Mouse (Mus musculus): ENCODE results near the gene Psat1.

Psat1 gene

DNA sequence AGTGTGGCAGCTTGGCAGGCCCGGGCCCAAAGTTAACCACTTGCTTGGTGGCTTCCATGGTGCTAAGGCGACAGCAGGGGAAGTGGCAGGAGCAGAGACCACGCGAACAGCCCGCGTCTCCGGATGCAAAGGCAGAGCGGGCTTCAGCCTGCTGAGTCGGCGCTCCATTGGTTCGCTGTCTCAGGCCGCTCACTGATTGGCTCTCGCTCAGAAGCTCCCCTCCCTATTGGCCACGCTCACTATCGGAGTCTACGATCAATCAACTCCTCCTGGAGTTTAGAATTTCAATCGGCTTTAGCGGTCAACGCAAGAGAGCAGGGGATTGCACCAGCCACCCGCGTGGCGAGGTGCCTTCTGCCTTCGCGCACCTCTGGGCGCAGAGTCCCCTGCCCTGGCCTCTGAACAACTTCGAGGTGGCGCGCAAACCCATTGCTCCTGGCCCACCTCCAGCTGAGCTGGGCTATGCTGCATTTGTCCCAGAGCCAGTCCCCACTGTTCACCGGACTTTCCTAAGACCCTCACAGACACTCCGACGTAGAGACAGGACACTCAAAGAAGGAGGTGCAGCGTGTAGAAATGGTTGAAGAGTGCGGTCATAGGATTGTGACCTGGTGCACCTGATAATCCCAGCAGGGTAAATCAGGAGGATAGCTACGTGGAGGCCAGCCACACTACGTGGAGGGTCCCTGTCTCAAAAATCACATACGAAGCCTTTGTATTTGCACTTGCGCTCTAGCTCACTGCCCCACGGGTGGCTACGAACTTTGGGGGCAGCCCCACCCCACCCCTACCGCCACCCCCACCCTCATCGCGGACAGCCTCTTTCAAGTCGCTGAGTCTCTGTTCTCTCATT, 22.0 kb downstream of the Psat1 start:
- DNase-seq (ENCODE audit: low spot score in 2 of 2) = peak; percentile 74 to 92

DNA sequence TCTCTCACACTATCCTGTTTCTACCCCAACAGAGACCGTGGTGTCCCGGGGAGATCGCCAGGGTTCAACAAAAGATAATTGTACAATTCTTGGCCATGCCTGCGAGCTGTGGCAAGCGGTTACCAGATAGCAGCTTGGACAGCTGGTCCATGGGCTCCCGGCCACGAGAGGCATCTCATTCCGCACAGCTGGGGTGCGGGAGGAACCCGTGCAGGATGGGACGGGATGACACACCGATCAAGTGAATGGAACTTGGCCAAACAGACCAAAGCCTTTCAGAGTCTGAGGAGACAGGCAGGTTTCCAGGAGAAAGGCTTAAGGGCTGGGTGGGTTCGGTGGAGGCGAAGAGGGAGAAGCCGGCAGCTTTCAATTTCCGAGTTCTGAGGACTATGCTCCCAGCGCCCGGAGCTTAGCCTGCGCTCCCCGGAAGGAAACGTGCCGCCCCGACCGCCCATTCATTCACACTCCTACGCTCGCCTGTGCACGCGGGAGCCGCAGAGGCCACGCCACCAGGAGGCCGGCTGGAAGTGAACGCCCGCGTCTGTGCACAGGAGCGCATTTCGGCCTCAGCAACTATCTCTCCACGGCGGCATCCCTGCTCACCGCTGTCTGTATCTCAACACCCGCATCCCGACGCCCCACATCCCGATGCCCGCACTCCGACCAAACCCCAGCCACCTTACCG, 22.8 kb downstream of the Psat1 start:
- DNase-seq (ENCODE audit: low spot score in 2 of 2) = peak; percentile 44 to 81

DNA sequence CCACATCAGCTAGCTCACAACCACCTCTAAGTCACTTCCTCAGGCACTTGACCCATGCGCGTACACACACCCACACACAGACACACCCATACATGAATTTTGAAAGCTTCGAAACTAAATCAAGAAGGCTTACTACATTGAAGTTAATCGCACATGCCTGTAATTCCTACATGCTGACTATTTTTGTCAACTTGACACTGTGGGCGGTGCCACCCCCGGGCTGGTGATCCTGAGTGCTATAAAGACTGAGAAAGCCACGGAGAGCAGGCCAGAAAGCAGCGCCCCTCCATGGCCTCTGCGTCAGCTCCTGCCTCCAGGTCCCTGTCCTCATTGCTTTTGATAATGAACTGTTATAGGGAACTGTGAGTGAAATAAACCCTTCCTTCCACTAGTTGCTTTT, 23.7 kb downstream of the Psat1 start:
- DNase-seq (ENCODE audit: low spot score in 2 of 2) = peak in 1 of 2 experiments; percentile 20

DNA sequence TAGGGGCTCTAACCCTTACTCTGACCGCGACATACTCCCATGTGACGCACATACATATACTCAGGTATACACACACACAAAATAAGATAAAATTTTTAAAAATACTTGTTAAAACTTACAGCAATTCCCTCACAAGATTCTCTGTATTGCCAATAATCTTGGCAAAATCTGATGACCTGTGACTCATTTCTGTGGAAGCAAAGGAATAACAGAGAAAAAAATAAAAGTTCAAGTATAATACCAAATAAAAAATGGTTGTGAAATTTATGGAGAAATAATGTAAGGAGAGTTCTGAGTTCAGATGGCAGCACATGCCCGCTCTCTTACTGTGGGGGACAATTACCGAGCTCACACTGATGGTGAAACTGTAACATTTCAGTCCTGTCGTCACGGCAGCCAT, 27.8 kb downstream of the Psat1 start:
- no peak for DNase-seq (ENCODE audit: low spot score in 2 of 2)

DNA sequence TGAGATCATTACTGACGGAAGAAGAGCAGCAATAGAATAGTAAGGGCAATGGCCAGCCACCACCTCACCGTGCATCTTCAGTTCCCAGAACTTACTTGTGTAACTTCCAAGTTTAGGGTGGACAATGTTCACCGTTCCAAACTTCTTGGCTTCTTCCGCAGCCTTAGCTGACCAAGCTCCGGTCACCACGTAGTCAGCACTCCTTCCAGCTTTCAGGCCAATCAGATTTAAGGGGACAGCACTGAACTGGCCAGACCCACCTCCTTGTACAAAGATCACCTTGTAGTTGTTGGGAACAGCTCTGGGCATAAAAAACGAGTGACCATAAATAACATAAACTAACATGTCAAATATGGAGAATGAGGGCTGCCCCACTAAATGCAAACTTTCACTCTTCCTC, 29.0 kb downstream of the Psat1 start:
- no peak for DNase-seq (ENCODE audit: low spot score in 2 of 2)

DNA sequence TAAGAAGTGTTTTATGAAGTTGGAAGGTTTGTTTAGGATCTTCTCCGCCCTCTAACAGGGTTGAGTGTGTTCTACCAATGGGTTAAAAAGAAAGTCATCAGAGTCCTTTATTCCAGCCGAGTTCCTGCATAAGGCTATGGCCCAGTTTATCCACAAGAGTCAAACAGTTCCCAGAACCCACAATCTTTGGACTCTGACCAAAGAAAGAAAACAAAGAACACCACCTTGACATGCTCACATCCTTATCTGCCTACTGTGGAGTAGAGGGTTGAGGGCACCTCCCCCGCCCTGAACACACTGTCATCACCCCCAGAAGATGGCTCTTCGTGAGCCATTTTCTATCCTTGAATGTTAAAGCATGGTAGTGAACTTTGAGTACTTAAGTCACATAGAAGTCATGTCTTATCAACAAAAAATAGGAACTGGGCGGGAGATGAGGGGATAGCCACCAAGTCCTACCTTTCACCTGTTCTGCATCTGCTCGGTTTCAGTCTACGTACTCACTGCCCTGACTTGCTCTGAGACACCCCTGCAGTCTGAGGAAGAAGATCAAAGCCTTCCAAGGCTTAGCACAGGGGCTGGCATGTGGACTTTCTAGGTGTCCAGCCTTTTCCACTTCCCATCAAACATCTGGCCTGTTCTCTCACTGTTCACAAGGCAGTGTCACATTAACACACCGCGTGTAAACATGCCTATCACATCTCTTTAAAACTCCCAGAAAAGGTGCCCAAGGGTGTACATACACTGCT, 33.7 kb downstream of the Psat1 start:
- DNase-seq (ENCODE audit: low spot score in 2 of 2) = no peak

DNA sequence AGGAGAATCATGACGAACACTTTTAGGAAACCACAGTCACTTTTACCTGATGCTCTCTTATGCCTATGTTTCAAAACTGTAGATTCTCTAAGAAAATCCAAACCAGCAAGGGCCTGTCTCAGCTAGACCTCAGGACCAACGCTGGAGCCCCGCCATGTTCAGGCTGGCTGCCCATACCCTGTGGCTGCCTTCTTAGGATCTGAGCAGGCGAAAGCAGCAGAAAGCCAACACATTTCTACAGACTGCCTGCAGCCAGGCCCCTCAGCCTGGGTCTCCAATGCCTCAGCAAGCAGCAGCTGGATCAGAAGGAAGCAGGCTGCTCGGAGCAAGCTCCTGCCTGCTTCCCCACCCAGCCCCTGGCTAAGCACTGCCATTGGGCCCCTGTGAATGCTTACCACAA, 35.7 kb downstream of the Psat1 start:
- no peak for DNase-seq (ENCODE audit: low spot score in 2 of 2)

DNA sequence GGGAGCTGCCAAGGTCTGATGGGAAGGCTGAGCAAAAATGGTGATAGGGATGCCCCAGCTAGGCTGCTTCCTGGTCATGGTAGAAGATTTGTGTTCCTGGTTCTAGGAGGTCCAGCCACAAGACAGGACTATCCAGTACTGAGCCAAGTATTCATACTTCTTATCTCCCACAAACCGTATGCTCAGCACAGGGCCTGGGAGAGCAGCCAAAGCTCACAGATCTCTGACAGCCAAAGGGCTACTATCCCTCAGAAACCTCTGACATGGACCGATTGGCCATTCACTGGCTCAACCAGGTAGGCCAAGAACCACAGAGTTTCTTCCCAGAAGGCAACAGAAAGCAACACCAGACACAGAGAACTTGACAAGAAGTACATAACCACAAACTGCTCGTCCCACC, 36.1 kb downstream of the Psat1 start:
- no peak for DNase-seq (ENCODE audit: low spot score in 2 of 2)

DNA sequence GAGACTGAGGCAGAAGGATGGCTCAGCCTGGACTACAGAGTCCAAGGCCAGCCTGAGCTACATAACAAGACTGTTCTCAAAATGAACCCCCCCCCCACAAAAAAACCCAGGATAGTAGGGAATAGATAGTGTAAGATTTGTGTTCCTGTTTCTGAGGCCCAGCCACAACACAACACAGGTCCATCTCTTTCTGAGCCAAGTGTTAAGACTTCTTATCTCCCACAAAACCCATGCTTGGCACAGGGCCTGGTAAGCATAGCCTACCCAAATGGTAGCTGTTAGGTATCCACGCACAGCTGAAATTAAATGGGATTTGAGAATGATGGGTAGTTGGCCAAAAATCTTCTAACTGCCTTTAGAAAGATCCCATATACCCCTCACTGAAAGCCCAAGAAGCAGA, 36.6 kb downstream of the Psat1 start:
- no peak for DNase-seq (ENCODE audit: low spot score in 2 of 2)

DNA sequence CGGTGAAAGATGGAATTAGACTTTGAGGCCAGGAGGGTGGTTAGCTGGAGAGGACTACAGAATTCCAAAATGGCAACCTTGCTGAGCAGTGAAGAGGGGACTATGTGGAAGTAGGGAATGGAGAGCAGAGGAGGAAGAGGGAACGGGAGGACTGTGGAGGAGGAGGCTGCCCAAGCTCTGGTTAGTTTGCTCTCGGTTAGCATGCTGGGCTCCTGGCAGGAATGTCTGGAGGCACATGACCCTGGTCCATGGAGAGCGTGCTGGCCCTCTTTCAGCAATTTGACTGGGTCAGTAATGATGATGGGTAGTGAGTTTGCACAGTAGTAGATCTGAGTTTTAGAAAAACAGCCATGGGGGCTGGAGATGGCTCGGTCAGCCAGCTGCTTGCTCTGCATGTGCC, 39.1 kb downstream of the Psat1 start:
- DNase-seq (ENCODE audit: low spot score in 2 of 2) = no peak

DNA sequence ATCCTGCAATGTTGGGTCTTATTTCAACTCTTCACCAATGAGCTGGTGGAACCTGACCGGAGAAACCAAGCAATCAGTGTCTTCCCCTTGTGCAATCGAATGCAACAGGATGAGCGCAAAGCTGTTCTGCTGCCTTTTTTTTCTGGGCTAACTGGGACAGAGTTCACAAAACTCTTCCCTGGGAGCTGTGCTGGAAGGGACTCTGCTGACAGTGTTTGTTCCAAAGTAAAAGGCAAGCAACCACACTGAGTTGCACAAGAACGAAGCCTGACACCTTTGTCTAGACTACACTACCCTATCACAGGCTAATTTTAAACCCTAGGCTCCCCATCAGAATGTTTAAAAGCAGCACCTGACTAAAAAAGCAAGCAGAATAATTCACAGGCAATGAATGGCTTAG, 42.4 kb downstream of the Psat1 start:
- DNase-seq (ENCODE audit: low spot score in 2 of 2) = no peak

DNA sequence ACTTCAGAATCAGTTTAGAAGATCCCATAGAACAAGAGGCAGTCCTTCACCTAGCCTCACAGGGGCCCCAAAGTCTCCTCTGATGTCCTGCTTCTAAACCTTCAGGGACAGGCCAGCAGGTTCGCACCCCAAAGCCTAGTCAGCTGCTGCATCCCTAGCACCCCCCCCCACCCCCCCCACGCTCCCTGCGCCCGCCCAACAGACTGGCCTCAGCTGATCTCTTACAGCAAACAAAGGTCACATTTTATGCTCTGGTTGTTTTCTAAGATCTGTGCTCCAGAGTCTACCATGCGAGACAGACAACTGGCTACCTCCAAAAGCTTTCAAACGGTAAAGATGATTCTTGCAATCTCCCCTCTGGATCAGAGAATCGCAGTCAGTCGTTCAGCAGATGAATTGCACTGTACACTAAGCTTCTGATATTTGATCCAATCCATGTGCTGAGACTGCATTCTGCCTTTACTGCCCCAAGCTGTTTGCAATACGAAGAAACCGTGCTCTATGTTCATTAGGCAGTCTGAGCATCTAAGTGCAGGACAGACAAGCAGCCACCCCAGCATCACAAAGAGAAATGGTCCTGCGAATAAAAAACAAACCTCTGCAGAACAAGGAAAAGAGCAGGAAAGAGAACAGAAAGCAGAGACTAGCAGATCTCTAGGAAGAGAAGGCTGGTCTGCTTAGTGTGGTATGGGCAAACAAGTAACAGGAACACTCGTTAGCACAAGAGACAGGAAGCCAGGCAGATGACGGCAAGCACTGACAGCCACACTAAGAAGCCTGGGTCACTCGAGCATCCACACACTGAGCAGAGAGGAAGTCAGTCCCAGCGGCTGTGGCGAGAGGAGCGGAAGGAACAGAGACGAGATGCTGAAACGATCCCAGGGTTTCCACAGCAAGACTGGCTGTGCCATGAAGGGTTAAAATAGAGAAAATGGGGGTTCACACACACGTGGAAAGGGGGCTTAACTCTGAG, 43.3 kb downstream of the Psat1 start:
- DNase-seq (ENCODE audit: low spot score in 2 of 2) = no peak

DNA sequence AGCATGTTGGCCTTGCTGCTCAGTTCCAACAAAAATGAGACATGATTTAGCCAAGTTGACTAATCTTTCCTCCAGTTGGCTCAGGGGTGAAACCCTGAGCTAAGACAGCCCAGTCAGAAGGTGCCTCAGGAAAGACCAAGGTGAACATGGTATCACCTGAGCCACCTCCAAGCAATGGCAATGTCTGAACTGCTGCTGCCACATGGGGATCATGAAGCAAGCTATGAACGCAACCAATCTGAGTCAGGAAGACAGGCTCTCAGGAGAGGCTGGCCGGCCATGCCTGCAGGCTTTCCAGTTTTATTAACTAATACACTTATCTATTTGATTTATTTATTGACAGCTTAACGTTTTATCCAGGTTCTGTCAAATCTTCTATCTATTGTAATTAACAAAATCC, 51.5 kb downstream of the Psat1 start:
- no peak for DNase-seq (ENCODE audit: low spot score in 2 of 2)

DNA sequence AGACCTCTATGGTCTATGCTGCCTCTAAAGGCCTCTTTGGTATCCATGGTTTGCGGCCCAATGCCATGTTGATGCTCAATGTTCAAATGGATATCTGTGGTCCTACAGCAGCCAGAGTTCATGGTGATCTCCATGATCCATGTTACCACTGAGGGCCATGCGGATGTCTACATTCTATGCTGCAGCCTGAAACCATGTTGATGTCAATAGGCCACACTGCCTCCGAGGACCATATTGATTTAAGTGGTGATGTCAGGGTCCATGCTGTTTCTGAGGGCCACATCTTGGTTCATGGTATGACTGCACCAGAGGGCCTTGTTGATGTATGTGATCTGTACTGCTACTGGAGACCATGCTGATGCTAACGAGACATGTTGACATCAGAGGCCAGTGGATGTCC, 55.0 kb downstream of the Psat1 start:
- DNase-seq (ENCODE audit: low spot score in 2 of 2) = no peak

DNA sequence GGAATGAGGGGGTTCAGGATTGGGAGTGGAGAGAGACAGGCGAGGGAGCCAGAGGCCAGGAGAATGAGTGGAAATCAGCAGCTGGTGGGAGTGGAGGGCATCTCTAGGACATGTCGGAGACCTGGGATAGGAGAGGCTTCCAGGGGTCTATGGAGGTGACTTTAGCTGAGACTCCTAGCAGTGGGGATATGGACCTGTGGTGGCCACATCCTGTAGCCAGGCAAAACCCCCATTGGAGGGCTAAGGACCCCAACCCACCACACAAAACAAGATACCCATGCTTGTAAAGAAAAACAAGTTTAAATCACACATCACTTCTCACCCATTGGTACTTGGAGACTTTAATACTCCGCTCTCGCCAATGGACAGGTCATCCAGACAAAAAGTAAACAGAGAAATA, 58.7 kb downstream of the Psat1 start:
- DNase-seq (ENCODE audit: low spot score in 2 of 2) = no peak

DNA sequence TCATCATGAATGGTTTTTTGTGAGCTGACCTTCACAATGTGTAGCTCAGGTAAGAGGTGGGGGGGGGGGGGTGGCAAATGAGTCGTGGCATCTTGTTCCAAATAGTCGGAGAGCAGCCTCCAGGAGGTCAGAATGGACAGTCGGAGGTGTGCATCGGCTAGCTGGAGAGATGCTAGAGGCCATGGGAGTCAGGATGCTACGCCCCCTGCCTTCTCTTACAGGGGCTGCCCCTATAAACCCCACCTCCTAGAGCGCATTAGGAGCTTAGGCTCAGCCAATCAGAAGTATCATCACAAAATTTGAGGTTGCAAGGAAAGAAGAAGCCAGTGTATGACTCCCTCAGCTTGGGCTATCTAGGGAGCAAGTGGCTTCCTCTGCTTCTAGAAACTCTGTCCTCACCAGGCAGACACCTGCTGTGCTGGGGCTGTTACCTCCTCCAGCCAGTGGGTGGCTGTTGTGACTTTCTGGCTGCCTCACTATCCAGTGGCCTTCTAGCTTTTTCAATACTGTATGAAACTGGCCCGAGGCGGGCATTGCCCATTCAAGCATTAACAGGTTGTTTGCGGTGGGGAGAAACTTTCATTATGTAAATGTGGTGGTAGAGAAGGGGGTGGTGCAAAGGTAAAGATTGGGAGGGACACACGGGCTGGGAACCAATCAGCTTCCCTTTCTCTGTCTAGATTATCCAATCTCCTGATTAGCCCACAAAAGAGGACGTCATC, 64.3 kb downstream of the Psat1 start:
- DNase-seq (ENCODE audit: low spot score in 2 of 2) = no peak

DNA sequence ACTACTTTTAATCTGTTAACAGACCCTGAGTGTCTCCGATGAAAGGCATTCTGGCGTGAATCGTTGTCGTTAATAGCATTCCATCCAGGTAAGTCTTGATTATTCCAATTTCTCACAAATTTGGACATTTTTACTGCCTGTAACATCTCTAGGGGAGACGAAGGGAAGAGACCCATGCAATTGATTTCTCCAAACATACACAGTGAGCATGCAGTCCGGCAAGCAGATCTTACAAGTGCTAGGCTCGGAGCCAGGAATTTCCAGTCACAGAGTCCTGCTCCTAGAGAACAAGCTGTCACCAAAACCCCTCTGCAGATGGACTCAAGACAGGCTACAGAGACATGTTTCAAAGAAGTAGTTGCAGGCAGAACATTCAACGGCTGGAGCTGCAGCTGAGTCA, 66.4 kb downstream of the Psat1 start:
- DNase-seq (ENCODE audit: low spot score in 2 of 2) = no peak

DNA sequence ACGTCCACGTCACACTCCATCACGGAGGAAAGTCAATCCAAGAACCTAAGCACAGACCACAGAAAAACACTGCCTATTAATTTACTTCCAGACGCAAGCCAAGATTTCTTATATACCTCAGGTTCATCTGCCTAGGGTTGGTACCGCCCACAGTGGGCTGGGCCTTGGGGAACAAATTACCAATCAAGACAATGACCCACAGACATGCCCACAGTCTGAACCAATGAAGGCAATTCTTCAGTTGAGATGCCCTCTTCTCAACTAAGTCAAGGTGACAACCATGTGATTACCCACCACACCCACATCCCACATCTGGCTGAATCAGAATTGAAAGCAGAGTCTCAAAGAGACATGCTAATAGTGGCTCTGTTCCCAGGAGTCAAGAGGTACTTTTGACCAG, 67.9 kb downstream of the Psat1 start:
- no peak for DNase-seq (ENCODE audit: low spot score in 2 of 2)

DNA sequence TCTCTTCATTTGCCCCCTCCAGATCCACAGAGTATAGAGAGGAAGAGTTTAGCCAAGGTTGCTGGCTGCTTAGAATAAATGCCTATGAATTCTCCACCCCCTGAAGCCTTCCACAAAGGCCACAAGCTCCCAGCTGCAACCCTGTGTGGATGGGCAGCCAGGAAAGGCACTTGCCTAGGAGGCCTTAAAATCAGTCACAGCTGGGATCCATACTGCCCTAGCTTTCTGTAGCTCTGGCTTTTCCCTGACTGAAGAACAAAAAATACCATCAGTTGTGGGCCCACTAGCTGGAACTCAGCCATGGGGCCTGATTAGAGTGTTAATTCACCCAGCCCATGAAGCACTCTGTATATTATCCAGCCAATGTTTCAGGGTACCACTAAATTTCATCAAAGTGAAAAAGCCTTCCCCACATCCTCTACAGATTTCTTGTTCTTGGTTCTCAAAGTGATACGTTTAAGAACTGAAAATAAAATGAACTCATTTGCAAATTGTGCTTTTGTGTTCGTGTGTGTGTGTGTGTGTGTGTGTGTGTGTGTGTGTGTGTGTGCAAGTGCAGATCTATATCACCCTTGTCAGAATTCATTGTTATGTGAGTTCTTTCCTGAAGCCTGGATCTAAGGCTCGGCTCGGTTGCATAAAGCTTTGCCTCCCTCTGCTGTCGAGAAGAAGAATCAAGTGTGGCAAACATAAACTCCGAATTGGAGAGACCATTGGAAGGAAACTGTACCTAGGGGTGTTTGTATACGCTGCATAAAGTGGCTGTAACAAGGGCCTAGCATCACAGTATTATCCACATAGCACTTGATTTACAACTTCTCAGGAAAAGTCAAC, 78.1 kb downstream of the Psat1 start:
- peak in 1 of 2 experiments; percentile 30 for DNase-seq (ENCODE audit: low spot score in 2 of 2)

DNA sequence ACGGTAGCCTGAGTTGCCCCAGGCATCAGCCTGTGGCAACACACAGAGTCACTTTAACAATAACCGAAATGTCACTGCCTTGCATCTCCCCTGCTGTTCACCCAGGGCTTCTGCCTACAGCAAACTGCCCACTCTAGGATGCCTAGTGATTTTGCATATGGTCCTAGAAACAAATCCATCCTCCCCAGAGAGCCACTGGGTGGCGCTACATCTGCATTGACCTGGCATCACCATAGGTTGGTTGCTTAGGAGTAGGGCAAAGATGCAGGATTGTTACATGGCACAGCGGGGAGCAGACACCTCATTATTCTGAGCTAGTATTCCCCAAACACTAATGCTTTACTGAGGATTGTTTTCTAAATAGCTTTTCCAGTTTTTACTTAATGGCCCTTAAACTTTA, 80.3 kb downstream of the Psat1 start:
- DNase-seq (ENCODE audit: low spot score in 2 of 2) = peak in 1 of 2 experiments; percentile 8

Data from left cerebral cortex, adult 9 months (tissue).